Mouse (Mus musculus): Measurements from ENCODE around the gene Lmf2. TPM values are rescaled to one million over a fixed set of nuclear protein-coding genes. Genes with fewer than 3 reads are reported as not detected.

Gene Lmf2
- 10 to 100 TPM; 21.0 to 21.8 TPM for total RNA-seq (2021)

DNA sequence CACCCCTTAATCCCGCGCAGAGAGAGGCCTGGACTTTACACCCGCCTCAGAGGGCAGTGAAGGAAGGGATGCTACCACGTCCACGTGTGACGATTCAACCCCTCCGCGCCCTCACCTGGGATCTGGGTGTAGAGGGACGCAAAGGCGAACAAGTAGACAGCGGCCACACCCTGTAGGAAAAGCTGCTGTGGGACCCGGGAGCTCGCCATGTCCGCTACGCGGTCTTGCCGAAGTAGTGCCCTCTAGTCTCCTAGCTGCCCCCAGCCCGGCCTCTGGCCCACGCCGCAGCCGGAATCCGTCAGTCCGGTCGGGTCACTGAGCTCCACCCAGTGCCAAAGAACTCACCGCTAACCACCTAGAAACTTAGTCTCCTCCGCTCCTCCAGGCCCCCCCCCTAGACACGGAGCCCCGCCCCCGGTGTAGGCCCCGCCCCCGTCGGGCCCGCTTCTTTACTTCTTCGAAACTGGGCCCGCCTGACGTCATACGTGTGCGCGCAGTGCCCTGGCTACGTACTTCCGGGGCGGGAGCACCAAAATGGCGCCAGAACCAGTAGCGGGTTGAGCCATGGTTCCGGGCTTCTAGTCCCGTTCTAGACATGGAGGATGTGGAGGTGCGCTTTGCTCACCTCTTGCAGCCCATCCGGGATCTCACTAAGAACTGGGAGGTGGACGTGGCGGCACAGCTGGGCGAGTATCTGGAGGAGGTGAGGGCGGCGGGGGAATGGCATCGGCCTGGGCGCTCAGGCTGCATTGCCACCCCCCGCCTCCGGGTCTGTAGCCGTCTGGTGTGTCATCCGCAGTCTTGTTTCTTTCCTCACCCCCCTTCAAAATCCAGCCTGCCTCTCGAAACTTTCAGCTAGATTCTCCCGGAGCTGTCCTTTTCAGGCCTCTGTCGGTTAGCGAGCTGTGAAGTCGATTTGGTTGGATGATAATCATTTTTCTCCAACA, at the start of gene Lmf2, which contains the start of gene Ncaph2:
Lmf2 (minus strand) TSS at position 419 of the 947 bp plus-strand sequence.
Ncaph2 (plus strand) TSS at position 479 of the 947 bp plus-strand sequence.
- intact Hi-C loops (cut with DNase I): loop anchor here (1.0 to 5.0 kb wide), 4 partner anchors 17 to 233 kb away; partner anchors contain the start of genes C730034F03Rik, Chkb, Gm44502 and Sbf1

DNA sequence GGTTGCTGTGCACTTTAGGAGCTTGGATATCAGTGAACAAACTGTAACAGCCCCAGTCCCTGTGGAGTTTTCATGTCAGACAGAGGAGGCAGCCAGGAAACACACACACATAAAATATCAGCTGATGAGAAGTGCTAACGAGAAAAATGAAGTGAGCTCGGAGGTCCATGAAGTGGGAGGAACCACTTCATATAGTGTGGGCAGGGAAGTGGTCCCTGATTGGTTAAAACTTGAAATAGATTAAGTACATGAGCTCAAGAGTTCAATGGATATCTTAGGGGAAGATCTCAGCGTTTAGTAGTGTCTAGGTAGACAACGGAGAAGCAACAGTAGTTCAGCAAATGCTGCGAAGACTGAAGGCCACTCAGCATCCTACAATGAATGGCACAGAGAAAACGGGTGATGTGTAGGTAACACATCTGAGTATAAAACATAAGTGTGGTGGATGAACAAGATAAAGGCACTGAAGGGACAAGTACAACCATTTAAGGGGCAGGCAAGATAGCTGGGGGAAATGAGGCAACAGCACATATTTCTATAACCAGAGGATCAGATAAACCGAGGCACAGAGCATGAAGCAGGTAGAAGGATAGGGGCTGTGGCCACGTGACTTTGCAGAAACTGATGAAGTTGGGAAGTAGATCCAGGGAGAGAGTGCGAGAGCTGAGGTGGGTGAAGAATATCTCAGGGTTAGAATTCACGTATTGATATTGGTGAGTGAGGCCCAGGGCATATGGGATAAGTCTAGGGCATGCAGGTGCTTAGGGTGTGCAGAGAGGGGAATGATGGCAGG, 49.6 kb upstream of the Lmf2 start:
- intact Hi-C loops (cut with DNase I): no loop called here
- no peak for DNase-seq (ENCODE audit: low spot score in 2 of 2)

More for the DNA sequence above, at the start of gene Lmf2, which contains the start of gene Ncaph2:
- DNase-seq (ENCODE audit: low spot score in 2 of 2): peak; percentile 94 to 96

DNA sequence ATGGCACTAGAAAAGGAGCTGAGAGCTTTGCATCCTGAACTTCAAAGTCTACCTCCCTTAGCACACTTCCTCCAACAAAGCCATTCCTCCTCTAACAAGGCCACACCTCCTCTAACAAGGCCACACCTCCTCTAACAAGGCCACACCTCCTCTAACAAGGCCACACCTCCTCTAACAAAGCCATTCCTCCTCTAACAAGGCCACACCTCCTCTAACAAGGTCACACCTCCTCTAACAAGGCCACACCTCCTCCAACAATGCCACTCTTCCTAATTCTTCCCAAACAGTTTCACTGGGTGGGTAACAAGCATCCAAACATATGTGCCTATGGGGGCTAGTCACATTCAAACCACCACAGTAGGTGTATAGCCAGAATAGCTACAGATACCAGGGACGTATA, 47.0 kb upstream of the Lmf2 start:
- intact Hi-C loops (cut with DNase I): no loop called here
- no peak for DNase-seq (ENCODE audit: low spot score in 2 of 2)

DNA sequence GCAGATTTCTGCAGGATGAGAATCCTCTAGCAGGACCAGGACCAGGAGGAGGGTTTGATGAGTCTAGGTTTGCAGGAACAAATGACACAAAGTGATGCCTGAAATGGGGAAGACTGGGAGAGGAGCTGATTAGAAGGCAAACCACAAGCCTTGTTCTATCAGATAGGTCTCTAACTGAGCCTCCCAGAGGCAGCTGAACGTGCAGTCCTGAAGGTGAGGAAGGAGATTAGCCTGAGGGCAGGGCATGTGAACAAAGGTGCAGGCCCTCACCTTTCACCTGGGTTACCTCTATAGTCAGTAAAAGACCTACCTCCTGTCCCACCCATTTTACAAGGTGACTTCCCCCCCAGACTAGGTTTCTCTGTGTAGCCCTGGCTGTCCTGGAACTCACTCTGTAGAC, 44.3 kb upstream of the Lmf2 start:
- intact Hi-C loops (cut with DNase I): no loop called here
- no peak for DNase-seq (ENCODE audit: low spot score in 2 of 2)

DNA sequence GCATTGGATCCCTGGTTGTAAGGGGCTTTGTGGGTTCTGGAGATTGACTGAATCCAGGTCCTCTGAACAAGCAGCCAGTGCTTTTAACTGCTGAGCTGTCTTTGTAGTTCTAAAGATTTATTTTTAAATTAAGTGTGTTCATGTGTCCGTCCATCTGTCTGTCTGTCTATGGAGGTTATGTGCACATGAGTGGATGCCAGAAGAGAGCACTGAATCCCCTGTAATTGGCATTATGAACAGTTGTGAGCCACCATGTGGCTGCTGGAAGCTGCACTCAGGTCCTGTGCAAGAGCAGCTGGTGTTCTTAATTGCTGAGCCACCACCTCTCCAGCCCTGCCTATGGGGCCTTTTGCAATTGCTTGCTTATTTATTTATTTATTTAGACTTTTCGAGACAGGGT, 42.7 kb upstream of the Lmf2 start:
- no peak for DNase-seq (ENCODE audit: low spot score in 2 of 2)
- intact Hi-C loops (cut with DNase I): no loop called here

DNA sequence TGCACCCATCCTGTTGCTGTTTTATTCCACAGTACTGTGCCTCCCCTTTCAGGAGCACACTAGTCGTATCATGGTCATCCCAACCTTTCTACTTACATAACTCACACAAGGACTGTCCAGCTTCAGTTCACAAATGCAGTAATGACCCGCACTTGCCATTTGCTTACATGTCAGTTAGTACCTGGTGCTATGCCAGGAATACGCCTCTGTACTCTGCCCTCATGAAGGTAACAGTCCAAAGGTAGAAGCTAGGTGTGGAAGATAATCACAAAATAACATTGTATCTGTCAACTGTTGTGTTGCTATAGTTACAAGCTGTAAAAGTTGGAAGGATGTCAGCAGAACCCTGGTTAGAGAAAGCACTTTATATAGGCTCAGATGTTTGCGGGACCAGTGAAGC, 41.4 kb upstream of the Lmf2 start:
- no peak for DNase-seq (ENCODE audit: low spot score in 2 of 2)
- intact Hi-C loops (cut with DNase I): no loop called here

DNA sequence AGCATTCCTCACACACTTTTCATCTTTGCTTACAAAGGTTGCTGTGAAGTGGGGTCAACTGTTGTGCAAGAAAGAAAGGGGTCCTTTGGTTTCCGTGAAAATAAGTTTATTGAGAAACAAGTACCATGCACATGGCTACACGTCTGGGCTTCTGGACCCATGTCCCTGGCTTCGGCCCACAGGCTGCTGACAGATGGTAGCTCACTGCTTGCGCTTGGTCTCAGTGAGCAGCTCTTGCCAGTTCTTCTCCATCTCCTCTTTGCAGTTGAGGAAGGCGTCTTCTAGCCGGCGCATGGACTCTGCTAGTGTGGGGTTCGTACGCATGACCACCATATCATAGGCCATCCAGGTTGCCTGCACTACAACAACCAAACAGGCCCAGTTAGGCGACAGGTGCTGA, 34.6 kb upstream of the Lmf2 start:
- DNase-seq (ENCODE audit: low spot score in 2 of 2): no peak
- intact Hi-C loops (cut with DNase I): no loop called here

DNA sequence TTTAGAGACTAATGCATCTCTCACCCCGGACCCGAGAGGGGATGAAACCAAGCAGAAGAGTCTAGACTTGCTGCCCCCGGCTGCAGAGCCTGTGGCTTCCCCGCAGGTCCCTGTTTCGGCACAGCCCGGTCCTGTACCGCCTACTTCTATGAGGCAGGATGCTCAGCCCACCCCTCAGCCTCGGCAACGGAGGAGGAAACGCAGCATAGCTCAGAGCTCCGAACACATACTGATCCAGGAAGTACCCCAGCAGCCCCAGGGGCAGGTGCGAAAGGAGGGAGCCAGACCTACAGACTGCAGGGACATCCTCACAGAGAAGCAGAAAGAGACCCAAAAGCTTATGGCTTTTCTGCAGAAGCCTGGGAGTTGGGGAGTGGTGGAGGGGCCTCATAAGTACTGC, 31.7 kb upstream of the Lmf2 start:
- intact Hi-C loops (cut with DNase I): no loop called here
- DNase-seq (ENCODE audit: low spot score in 2 of 2): no peak

DNA sequence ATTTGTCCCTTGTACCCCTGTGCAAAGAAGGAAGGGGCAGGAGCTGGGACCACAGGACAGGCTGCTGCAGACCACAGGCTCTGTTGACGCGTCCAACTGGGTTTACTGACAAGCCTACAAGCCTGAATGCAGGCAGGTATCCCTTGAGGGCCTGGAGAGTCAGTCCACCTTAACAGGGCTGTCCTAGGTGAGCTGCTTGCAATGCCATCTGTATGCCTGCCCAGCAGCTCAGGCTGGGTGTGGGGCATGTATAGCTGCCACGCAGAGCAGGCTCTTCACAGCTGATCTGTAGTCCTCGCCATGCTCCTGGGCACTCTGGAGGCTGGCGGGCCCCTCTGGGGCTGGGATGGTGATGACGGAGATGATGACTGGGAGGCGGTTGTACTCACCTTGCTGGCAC, 29.2 kb upstream of the Lmf2 start, which contains the start of gene Klhdc7b:
Klhdc7b (plus strand) TSS at position 301 of the 400 bp plus-strand sequence.
- DNase-seq (ENCODE audit: low spot score in 2 of 2): no peak
- intact Hi-C loops (cut with DNase I): no loop called here

DNA sequence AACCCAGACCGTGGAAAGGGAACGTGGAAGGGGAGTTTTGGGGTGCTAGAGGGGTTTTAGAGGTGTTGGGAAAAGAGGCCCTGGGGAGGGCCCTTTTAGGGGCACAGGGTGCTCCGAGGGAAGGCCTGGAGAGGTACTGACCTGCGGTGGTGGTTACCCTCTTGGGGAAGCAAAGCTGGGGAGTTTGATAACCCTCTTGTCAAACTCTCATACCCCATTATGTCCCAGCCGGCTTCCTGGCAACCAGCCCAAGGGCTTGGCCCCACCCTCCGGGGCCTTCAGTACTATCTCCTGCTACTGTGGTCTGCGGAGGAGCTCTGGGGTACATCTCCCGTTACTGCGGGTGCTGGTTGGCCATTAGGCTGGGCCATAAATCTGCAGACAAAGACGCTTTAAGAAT, 24.0 kb upstream of the Lmf2 start:
- intact Hi-C loops (cut with DNase I): loop anchor here (5.0 kb wide), 1 partner anchor 88 kb away; no protein-coding TSS in a partner anchor
- DNase-seq (ENCODE audit: low spot score in 2 of 2): no peak

DNA sequence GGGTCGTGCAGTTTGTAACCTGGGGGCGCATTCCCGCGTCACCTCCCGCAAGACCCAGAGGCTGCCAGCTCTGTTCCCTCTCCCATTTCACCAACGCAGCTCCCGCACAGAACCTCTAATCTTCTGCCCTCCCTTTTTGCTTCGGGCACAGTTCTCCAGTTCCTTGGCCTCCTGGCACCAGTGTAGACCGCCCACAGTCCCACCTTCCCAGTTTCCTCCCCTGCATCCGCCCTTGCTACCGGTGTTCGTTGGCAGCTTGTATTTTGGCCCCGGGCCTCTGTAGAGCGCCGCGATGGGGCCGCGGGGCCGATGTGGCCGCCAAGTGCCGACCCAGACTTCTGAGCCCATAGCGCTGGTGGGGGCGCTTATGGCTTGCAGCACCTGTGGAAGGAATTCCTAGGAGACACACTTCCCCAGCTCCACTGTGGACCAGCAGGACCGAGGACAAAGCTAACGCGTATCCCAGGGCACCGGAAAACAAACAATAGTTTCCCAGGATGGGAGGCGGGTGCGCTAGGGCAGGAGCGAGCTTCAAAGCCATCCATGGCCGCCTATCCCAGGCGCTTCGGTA, 23.5 kb upstream of the Lmf2 start, which contains the start of gene Odf3b:
Odf3b (minus strand) TSS at position 452 of the 571 bp plus-strand sequence.
- intact Hi-C loops (cut with DNase I): loop anchor here (5.0 kb wide), 1 partner anchor 88 kb away; no protein-coding TSS in a partner anchor
- DNase-seq (ENCODE audit: low spot score in 2 of 2): no peak

DNA sequence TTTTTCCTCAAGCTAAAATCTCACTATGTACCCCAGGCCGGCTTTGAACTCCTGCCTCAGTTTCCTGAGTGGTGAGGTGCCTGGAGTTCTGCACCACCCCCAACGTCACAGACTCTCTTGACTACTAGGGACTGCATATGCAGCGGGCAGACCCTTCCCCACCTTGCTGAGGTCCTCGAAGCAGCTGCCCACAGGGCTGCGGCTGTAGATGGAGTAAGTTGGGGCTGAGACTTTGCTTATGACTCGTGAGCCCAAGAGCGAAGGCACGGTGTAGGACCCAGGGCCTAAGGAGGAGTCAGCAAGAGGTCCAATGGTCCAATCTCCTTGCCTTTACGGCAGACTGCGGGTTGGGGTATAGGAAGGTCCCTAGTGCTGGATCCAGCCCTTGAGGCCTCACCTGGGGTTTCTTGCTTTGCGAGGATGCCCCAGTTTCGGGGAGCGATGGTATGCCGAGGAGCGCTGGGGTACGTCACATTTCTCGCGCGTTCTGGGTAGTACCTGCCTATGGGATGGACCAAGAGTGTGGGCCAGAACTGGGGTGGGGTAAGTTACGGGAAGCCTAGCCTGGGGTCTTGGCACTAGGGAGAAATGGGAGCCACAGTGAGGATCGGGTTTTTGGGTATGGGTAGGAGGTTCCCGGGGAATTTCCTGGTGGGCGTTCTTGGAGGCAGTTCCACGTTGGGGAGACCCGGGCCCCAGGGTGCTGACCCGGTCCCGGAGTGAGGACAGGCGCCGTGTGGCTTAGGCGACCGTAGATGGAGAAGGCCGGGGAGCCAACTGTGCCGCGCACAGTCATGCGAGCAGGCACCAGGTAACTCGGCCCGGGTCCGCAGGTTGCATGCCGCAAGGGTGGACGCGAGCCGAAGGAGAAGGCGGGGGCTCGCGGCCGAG, 22.7 kb upstream of the Lmf2 start:
- intact Hi-C loops (cut with DNase I): loop anchor here (5.0 kb wide), 1 partner anchor 89 kb away; no protein-coding TSS in a partner anchor
- DNase-seq (ENCODE audit: low spot score in 2 of 2): no peak

DNA sequence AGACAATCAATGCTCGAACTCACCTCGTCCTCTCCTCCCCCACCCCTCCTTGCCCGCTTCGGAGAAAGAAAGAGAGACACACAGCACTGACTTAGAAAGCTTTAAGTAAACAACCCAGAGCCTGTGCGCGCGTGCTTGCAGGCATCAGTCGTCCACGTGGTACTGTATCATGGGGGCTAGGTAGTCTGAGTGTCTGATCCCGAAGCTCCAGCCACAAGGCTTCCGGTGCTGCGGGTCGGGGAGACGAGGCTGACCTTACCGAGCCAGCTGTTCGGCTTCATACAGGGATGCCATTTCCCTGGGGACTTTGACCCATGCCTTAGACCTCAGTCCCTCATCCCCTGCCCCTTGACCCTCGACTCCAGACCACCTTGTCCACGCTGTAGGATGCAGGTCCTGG, 21.9 kb upstream of the Lmf2 start:
- intact Hi-C loops (cut with DNase I): loop anchor here (5.0 kb wide), 1 partner anchor 90 kb away; no protein-coding TSS in a partner anchor
- no peak for DNase-seq (ENCODE audit: low spot score in 2 of 2)

DNA sequence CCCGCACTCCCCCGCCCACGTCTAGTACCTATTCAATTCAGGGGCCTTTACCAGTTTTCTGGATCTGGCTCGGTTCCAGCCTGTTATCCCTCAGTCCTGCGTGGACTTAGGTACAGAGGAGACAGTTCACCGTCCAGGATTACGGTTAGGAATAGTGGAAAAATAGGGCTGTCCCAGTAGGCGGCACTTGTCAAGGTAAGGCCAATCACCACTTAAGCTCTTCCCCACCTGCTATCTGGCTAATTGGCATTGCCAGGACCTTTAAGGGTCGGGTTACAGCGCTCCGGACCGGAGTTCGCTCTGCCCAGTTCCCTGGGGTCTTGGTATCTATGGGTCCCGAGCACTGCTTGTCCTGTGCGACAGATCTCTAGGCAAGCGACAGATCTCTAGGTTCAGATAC, 21.5 kb upstream of the Lmf2 start, which contains the start of gene Tymp:
Tymp (minus strand) TSS at position 83 of the 400 bp plus-strand sequence.
- DNase-seq (ENCODE audit: low spot score in 2 of 2): no peak
- intact Hi-C loops (cut with DNase I): loop anchor here (5.0 kb wide), 1 partner anchor 90 kb away; no protein-coding TSS in a partner anchor

DNA sequence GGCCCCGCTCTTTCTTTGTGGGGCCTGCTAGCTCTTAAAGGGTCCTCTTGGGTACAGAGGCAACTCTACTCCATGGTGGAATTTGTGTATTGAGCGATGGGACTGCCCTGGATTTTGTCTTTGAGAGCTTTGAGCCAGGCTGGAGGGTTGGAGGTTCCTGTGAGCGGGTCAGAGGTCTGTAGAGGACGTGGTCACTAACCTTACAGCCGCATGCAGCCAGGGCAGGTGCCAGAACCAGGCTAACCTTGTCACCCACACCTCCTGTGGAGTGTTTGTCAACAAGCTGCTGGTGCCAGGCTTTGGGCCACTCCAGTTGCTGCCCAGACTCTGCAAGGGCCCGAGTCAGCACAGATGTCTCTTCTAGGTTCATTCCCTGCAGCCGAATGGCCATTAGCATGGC, 20.6 kb upstream of the Lmf2 start:
- intact Hi-C loops (cut with DNase I): loop anchor here (5.0 kb wide), 1 partner anchor 91 kb away; no protein-coding TSS in a partner anchor

DNA sequence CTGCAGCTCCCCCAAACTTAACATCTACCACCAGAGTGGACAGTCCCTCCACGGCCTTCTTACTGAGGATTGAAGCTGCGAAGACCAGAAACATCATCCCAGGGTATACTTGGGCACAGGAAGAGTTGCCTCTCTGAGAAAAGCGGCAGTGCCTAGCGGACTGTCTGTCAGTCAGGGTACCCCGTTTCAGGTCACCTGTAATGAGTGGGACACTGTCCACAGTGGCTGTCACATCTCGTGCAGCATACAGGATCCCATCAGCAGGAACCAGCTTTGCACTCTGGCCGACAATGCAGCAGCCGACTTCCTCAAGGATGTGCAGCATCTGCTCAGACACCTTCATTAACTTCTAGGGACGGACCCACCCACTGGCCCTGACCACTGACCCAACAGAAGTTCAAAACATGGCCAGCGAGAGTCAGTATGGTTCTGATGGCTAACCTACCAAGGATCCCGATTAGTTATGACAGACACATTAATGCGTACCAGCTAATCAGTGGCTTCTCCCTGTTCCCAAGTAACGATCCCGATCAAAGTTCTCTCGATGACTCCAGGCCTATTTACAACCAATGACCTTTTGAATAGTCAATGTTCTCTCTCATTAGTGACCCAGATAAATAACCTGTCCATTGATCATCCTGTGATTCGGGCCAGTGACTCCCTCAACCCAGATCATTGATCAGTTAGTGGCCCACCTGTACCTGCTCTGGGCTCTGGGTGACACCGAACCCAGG, 19.5 kb upstream of the Lmf2 start:
- DNase-seq (ENCODE audit: low spot score in 2 of 2): no peak
- intact Hi-C loops (cut with DNase I): loop anchor here (5.0 kb wide), 1 partner anchor 92 kb away; no protein-coding TSS in a partner anchor

More for the DNA sequence above, 20.6 kb upstream of the Lmf2 start:
- DNase-seq (ENCODE audit: low spot score in 2 of 2): no peak

DNA sequence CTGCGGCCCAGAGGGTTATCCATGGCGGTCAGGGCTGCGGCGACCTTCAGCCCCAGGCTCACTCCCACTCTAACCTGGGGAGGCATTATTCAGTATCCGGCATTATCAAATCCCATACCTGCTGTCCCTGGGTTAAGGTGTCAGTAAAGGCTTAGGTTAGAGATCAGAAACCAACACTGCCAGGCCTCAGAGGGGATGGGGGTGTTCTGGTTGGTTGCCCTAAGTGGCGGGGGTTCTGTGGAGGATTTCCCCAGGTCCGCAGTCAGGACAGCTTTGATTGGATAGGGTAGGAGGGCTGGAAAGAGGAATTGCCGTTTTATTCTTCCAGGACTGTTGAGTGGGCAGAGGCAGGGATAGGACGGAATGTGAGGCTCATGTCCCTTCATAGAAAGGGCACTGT, 18.9 kb upstream of the Lmf2 start:
- intact Hi-C loops (cut with DNase I): no loop called here
- DNase-seq (ENCODE audit: low spot score in 2 of 2): no peak

All from left cerebral cortex, postnatal 25 days (tissue).